In the genomic region with DNA sequence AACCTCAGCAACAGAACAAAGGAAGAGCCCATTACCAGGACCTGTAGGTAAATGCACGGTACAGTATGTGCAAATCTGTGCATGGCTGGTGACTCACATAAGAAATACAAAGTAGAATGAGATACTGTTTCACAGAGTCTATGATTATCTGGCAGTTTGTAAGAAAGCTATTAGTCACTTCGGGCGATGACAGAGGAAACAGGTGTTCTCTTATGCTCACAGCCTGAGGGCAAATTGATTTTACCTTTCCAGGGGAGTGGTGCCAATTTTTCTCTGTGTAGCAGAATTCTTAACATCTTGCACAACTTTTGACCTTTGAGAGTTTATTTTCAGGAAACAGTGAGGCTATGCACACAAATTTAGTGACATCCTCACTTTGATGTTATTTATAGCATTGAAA, we compare ENCODE assay signal across 24 mouse cellular contexts. TPM values are rescaled to one million over a fixed set of nuclear protein-coding genes. Genes with fewer than 3 reads are reported as not detected.
A peak's percentile ranks its signal among the peaks of the same experiment; 100 is the strongest.
DNase-seq lines count a peak whose midpoint lies in the region; ATAC-seq and TF ChIP-seq lines count a peak whose summit lies in the region.
"Had no signal": no experiment of that assay in that cellular context is flagged by ENCODE, and none has a peak within 500 bp of the region (broad histone marks: within the 10 kb centered on the region; RNA-seq: fewer than 3 reads in every experiment).

No protein-coding gene starts in this region.

- no peaks in the 10 kb centered on the region for H3K27me3 ChIP-seq in hindbrain, postnatal 0 days (ENCODE audit: insufficient read depth, low read length)
- H3K27me3 ChIP-seq in hindbrain, embryonic 14.5 days (ENCODE audit: control insufficient read depth, insufficient read depth, low read length): no peaks in the 10 kb centered on the region
- no peaks in the 10 kb centered on the region for H3K27me3 ChIP-seq in lung, embryonic 14.5 days (ENCODE audit: insufficient read depth, low read length)
- H3K27me3 ChIP-seq in stomach, postnatal 0 days (ENCODE audit: control insufficient read depth, insufficient read depth, low read length): no peaks in the 10 kb centered on the region
- no peaks in the 10 kb centered on the region for H3K27me3 ChIP-seq in heart, embryonic 11.5 days (ENCODE audit: control insufficient read depth, insufficient read depth, low read length)
- H3K27me3 ChIP-seq: embryonic facial prominence, embryonic 13.5 days; heart, embryonic 15.5 days had no signal

- H3K4me3 ChIP-seq in hindbrain, postnatal 0 days (ENCODE audit: low read length): no peak overlapping the region
- H3K4me3 ChIP-seq in hindbrain, embryonic 14.5 days (replicated peaks; ENCODE audit: low read length): no peak overlapping the region
- H3K4me3 ChIP-seq in lung, embryonic 14.5 days (ENCODE audit: low read depth, low read length): no peak overlapping the region
- H3K4me3 ChIP-seq in stomach, postnatal 0 days (ENCODE audit: low read depth, low read length): no peak overlapping the region
- H3K4me3 ChIP-seq in heart, embryonic 11.5 days (ENCODE audit: low read depth, low read length): no peak overlapping the region
- H3K4me3 ChIP-seq: embryonic facial prominence, embryonic 13.5 days; heart, adult 2 months; heart, embryonic 15.5 days had no signal

- DNase-seq in hindbrain, postnatal 0 days (ENCODE audit: low spot score): peak; percentile 26
- DNase-seq in hindbrain, embryonic 14.5 days (ENCODE audit: low spot score): no peak
- peak; percentile 46 for DNase-seq in lung, embryonic 14.5 days
- DNase-seq in lung, postnatal 10 days: no peak
- peak; percentile 22 for DNase-seq in fibroblast of lung, adult 2 months (ENCODE audit: low read depth)
- no peak for DNase-seq in stomach, postnatal 0 days (ENCODE audit: low spot score)
- DNase-seq: adrenal gland, postnatal 10 days; cerebellum, postnatal 10 days; gastrocnemius, postnatal 10 days; heart, adult 2 months; heart, postnatal 4 days; kidney, adult 8-10 months; kidney, postnatal 36 days; lung, postnatal 14 days had no signal

- H3K4me1 ChIP-seq in hindbrain, postnatal 0 days (ENCODE audit: insufficient read depth, low read length): no peaks in the 10 kb centered on the region
- no peaks in the 10 kb centered on the region for H3K4me1 ChIP-seq in hindbrain, embryonic 14.5 days (replicated peaks; ENCODE audit: control insufficient read depth, insufficient read depth, low read length)
- H3K4me1 ChIP-seq in lung, embryonic 14.5 days (ENCODE audit: insufficient read depth): 0 out of 2 replicates have a peak, but pooled peaks cover 4% of the 10 kb centered on the region
- H3K4me1 ChIP-seq in stomach, postnatal 0 days (replicated peaks; ENCODE audit: control insufficient read depth, insufficient read depth): no peaks in the 10 kb centered on the region
- no peaks in the 10 kb centered on the region for H3K4me1 ChIP-seq in heart, embryonic 11.5 days (ENCODE audit: control insufficient read depth, insufficient read depth, low read length)
- H3K4me1 ChIP-seq: embryonic facial prominence, embryonic 13.5 days had no signal

- H3K4me2 ChIP-seq in hindbrain, postnatal 0 days (ENCODE audit: low read depth, low read length): no peak overlapping the region
- no peak overlapping the region for H3K4me2 ChIP-seq in hindbrain, embryonic 14.5 days (replicated peaks)
- H3K4me2 ChIP-seq in lung, embryonic 14.5 days: no peak overlapping the region
- H3K4me2 ChIP-seq in stomach, postnatal 0 days (replicated peaks; ENCODE audit: low read depth): no peak overlapping the region
- H3K4me2 ChIP-seq in heart, embryonic 11.5 days: no peak overlapping the region
- H3K4me2 ChIP-seq: embryonic facial prominence, embryonic 13.5 days; heart, embryonic 15.5 days had no signal

- no peak overlapping the region for H3K27ac ChIP-seq in hindbrain, postnatal 0 days
- no peak overlapping the region for H3K27ac ChIP-seq in hindbrain, embryonic 14.5 days
- no peak overlapping the region for H3K27ac ChIP-seq in lung, embryonic 14.5 days (ENCODE audit: low read depth)
- no peak overlapping the region for H3K27ac ChIP-seq in stomach, postnatal 0 days (replicated peaks)
- H3K27ac ChIP-seq in heart, embryonic 11.5 days (ENCODE audit: low read depth, low read length): no peak overlapping the region
- H3K27ac ChIP-seq: embryonic facial prominence, embryonic 13.5 days; heart, adult 2 months; heart, embryonic 15.5 days; liver, embryonic 14.5 days had no signal

- no peak for ATAC-seq in hindbrain, postnatal 0 days
- ATAC-seq in hindbrain, embryonic 14.5 days (ENCODE audit: low FRiP score): no peak
- ATAC-seq in lung, embryonic 14.5 days (ENCODE audit: insufficient read depth): no peak
- peak; percentile 93 for ATAC-seq in stomach, postnatal 0 days (ENCODE audit: low FRiP score, low TSS enrichment)
- ATAC-seq in heart, embryonic 11.5 days (replicated peaks; ENCODE audit: insufficient number of reproducible peaks, low FRiP score, low TSS enrichment): no peak
- ATAC-seq: activated CD4-positive, CD25-positive, alpha-beta regulatory T cell, adult 4 months; forebrain, embryonic 16.5 days; hindbrain, embryonic 16.5 days; midbrain, embryonic 16.5 days had no signal

- no peak for TF ChIP-seq CTCF in hindbrain, postnatal 0 days (IDR thresholded peaks at IDR 0.05; ENCODE audit: low read depth)
- no peak for TF ChIP-seq CTCF in lung, embryonic 14.5 days (IDR thresholded peaks at IDR 0.05; ENCODE audit: low read depth)
- TF ChIP-seq CTCF in stomach, postnatal 0 days (IDR thresholded peaks at IDR 0.05; ENCODE audit: low read depth): no peak

- no peak for TF ChIP-seq EP300 in stomach, postnatal 0 days (optimal IDR thresholded peaks at IDR 0.05)

- no peaks in the 10 kb centered on the region for H3K9me3 ChIP-seq in hindbrain, postnatal 0 days (ENCODE audit: low read length)
- no peaks in the 10 kb centered on the region for H3K9me3 ChIP-seq in hindbrain, embryonic 14.5 days (ENCODE audit: control insufficient read depth, low read length)
- H3K9me3 ChIP-seq in lung, embryonic 14.5 days (ENCODE audit: low read depth, low read length): no peaks in the 10 kb centered on the region
- H3K9me3 ChIP-seq in stomach, postnatal 0 days (ENCODE audit: control insufficient read depth, low read length): no peaks in the 10 kb centered on the region
- H3K9me3 ChIP-seq in heart, embryonic 11.5 days (replicated peaks; ENCODE audit: control insufficient read depth, low read length): no peaks in the 10 kb centered on the region
- H3K9me3 ChIP-seq: embryonic facial prominence, embryonic 13.5 days; heart, embryonic 15.5 days had no signal

- 77% methylated on average over 3 of the region's 3 CpGs for WGBS in hindbrain, postnatal 0 days
- WGBS in hindbrain, embryonic 14.5 days: 84% methylated on average over 3 of the region's 3 CpGs
- WGBS in lung, embryonic 14.5 days: 63% methylated on average over 3 of the region's 3 CpGs
- WGBS in stomach, postnatal 0 days: 33% methylated on average over 3 of the region's 3 CpGs
- 69% methylated on average over 3 of the region's 3 CpGs for WGBS in heart, embryonic 11.5 days (ENCODE audit: insufficient replicate concordance)

- no peaks in the 10 kb centered on the region for H3K36me3 ChIP-seq in hindbrain, postnatal 0 days (ENCODE audit: insufficient read depth, low read length)
- H3K36me3 ChIP-seq in hindbrain, embryonic 14.5 days (replicated peaks; ENCODE audit: control insufficient read depth, insufficient read depth): no peaks in the 10 kb centered on the region
- no peaks in the 10 kb centered on the region for H3K36me3 ChIP-seq in lung, embryonic 14.5 days (ENCODE audit: insufficient read depth)
- H3K36me3 ChIP-seq in stomach, postnatal 0 days (ENCODE audit: control insufficient read depth, insufficient read depth, low read length): no peaks in the 10 kb centered on the region
- H3K36me3 ChIP-seq in heart, embryonic 11.5 days (ENCODE audit: control insufficient read depth, insufficient read depth, low read length): no peaks in the 10 kb centered on the region
- H3K36me3 ChIP-seq: embryonic facial prominence, embryonic 13.5 days; heart, embryonic 15.5 days had no signal

- H3K9ac ChIP-seq in hindbrain, postnatal 0 days (replicated peaks; ENCODE audit: low read length): no peak overlapping the region
- H3K9ac ChIP-seq in hindbrain, embryonic 14.5 days: no peak overlapping the region
- no peak overlapping the region for H3K9ac ChIP-seq in lung, embryonic 14.5 days
- no peak overlapping the region for H3K9ac ChIP-seq in stomach, postnatal 0 days (ENCODE audit: low read length)
- no peak overlapping the region for H3K9ac ChIP-seq in heart, embryonic 11.5 days (ENCODE audit: low read depth, low read length)
- H3K9ac ChIP-seq: embryonic facial prominence, embryonic 13.5 days; heart, embryonic 15.5 days; liver, embryonic 14.5 days had no signal

RNA-seq across cellular contexts. Expression of gene Alox12, which starts 29.6 kb away (rescaled TPM):
- 0.16 and 0.36 TPM in 2 replicates for total RNA-seq in hindbrain, postnatal 0 days (2014; rRNA removed)
- 0.32 and 0.49 TPM in 2 replicates for polyA plus RNA-seq in hindbrain, postnatal 0 days (2015; fragmentation: Nextera tagmentation; extraction: Ambion mirVana)
- polyA plus RNA-seq in hindbrain, embryonic 14.5 days (2014; fragmentation: Nextera tagmentation; extraction: Ambion mirVana): 1.7 and 2.1 TPM in 2 replicates
- 6.6 and 6.9 TPM in 2 replicates for polyA plus RNA-seq in lung, embryonic 14.5 days (2014; fragmentation: Nextera tagmentation; extraction: Ambion mirVana)
- 13.8 and 16.5 TPM in 2 replicates for polyA plus RNA-seq in stomach, postnatal 0 days (2015; fragmentation: Nextera tagmentation; extraction: Ambion mirVana)
- polyA plus RNA-seq in heart, embryonic 11.5 days (2014; fragmentation: Nextera tagmentation; extraction: Ambion mirVana): 5.8 and 6.1 TPM in 2 replicates
- polyA plus RNA-seq: activated CD4-positive, CD25-positive, alpha-beta regulatory T cell, adult 4 months had no signal

RNA-seq across cellular contexts. Expression of gene Alox12e, which starts 37.7 kb away (rescaled TPM):
- total RNA-seq in hindbrain, postnatal 0 days (2014; rRNA removed): not detected in 2 replicates
- 0.08 and 0.09 TPM in 2 replicates for polyA plus RNA-seq in hindbrain, postnatal 0 days (2015; fragmentation: Nextera tagmentation; extraction: Ambion mirVana)
- not detected in 2 replicates for polyA plus RNA-seq in hindbrain, embryonic 14.5 days (2014; fragmentation: Nextera tagmentation; extraction: Ambion mirVana)
- polyA plus RNA-seq in lung, embryonic 14.5 days (2014; fragmentation: Nextera tagmentation; extraction: Ambion mirVana): not detected in 2 replicates
- 0.05 and 0.17 TPM in 2 replicates for polyA plus RNA-seq in stomach, postnatal 0 days (2015; fragmentation: Nextera tagmentation; extraction: Ambion mirVana)
- 0.11 TPM in 1 of 2 replicates, not detected in the other for polyA plus RNA-seq in heart, embryonic 11.5 days (2014; fragmentation: Nextera tagmentation; extraction: Ambion mirVana)
- total RNA-seq: adrenal gland, postnatal 10 days; gastrocnemius, postnatal 10 days; megakaryocyte-erythroid progenitor cell, adult 5-6 weeks had no signal
- polyA plus RNA-seq: activated CD4-positive, CD25-positive, alpha-beta regulatory T cell, adult 4 months; brain, embryonic 14.5 days; forebrain, embryonic 16.5 days; midbrain, embryonic 16.5 days had no signal

RNA-seq across cellular contexts. Expression of gene Rnasek, which starts 45.1 kb away (rescaled TPM):
- 85.4 and 88.6 TPM in 2 replicates for total RNA-seq in hindbrain, postnatal 0 days (2014; rRNA removed)
- polyA plus RNA-seq in hindbrain, postnatal 0 days (2015; fragmentation: Nextera tagmentation; extraction: Ambion mirVana): 597 and 610 TPM in 2 replicates
- 342 and 388 TPM in 2 replicates for polyA plus RNA-seq in hindbrain, embryonic 14.5 days (2014; fragmentation: Nextera tagmentation; extraction: Ambion mirVana)
- polyA plus RNA-seq in lung, embryonic 14.5 days (2014; fragmentation: Nextera tagmentation; extraction: Ambion mirVana): 135 and 140 TPM in 2 replicates
- 317 and 326 TPM in 2 replicates for polyA plus RNA-seq in stomach, postnatal 0 days (2015; fragmentation: Nextera tagmentation; extraction: Ambion mirVana)
- polyA plus RNA-seq in heart, embryonic 11.5 days (2014; fragmentation: Nextera tagmentation; extraction: Ambion mirVana): 170 and 183 TPM in 2 replicates

RNA-seq across cellular contexts. Expression of gene Gm21988, which starts 45.1 kb away (rescaled TPM):
- total RNA-seq in hindbrain, postnatal 0 days (2014; rRNA removed): 1.9 and 2.8 TPM in 2 replicates
- polyA plus RNA-seq in hindbrain, postnatal 0 days (2015; fragmentation: Nextera tagmentation; extraction: Ambion mirVana): 14.2 and 15.2 TPM in 2 replicates
- polyA plus RNA-seq in hindbrain, embryonic 14.5 days (2014; fragmentation: Nextera tagmentation; extraction: Ambion mirVana): 12.6 and 15.9 TPM in 2 replicates
- polyA plus RNA-seq in lung, embryonic 14.5 days (2014; fragmentation: Nextera tagmentation; extraction: Ambion mirVana): 9.3 and 10.8 TPM in 2 replicates
- polyA plus RNA-seq in stomach, postnatal 0 days (2015; fragmentation: Nextera tagmentation; extraction: Ambion mirVana): 7.5 and 10.1 TPM in 2 replicates
- 7.7 and 9.3 TPM in 2 replicates for polyA plus RNA-seq in heart, embryonic 11.5 days (2014; fragmentation: Nextera tagmentation; extraction: Ambion mirVana)

RNA-seq across cellular contexts. Expression of gene 0610010K14Rik, which starts 47.0 kb away (rescaled TPM):
- 61.6 and 96.0 TPM in 2 replicates for total RNA-seq in hindbrain, postnatal 0 days (2014; rRNA removed)
- 172 and 185 TPM in 2 replicates for polyA plus RNA-seq in hindbrain, postnatal 0 days (2015; fragmentation: Nextera tagmentation; extraction: Ambion mirVana)
- 155 and 161 TPM in 2 replicates for polyA plus RNA-seq in hindbrain, embryonic 14.5 days (2014; fragmentation: Nextera tagmentation; extraction: Ambion mirVana)
- polyA plus RNA-seq in lung, embryonic 14.5 days (2014; fragmentation: Nextera tagmentation; extraction: Ambion mirVana): 180 and 198 TPM in 2 replicates
- polyA plus RNA-seq in stomach, postnatal 0 days (2015; fragmentation: Nextera tagmentation; extraction: Ambion mirVana): 81.0 and 83.6 TPM in 2 replicates
- polyA plus RNA-seq in heart, embryonic 11.5 days (2014; fragmentation: Nextera tagmentation; extraction: Ambion mirVana): 129 and 132 TPM in 2 replicates

Comparison
In these comparisons a context has a peak if more than half of its experiments do, and no peak if none do; other contexts are left out.
1. DNase-seq: peak in hindbrain, postnatal 0 days (single experiment), lung, embryonic 14.5 days (single experiment) and fibroblast of lung, adult 2 months (single experiment); none in hindbrain, embryonic 14.5 days (single experiment), lung, postnatal 10 days (single experiment) and stomach, postnatal 0 days (single experiment).